Mouse (Mus musculus) adrenal gland, postnatal 4 days (tissue): ENCODE results near the gene Clasrp. TPM values are rescaled to one million over a fixed set of nuclear protein-coding genes. Genes with fewer than 3 reads are reported as not detected.

Experiments
- DNase-seq, 2 experiments: peaks; one replicate each; pipeline ENCODE4 v3.0.0; 2021 to 2022; ENCODE audit warnings: low spot score in 2 of 2, mixed read lengths in 2 of 2
- total RNA-seq, 2 experiments: library from RNA; stranded (reverse); gene quantifications; 2 replicates each; pipeline ENCODE4 v1.2.3; 2021

Gene Clasrp
- total RNA-seq, 2 experiments from 2014 or later: 74.3 to 79.6 TPM

DNA sequence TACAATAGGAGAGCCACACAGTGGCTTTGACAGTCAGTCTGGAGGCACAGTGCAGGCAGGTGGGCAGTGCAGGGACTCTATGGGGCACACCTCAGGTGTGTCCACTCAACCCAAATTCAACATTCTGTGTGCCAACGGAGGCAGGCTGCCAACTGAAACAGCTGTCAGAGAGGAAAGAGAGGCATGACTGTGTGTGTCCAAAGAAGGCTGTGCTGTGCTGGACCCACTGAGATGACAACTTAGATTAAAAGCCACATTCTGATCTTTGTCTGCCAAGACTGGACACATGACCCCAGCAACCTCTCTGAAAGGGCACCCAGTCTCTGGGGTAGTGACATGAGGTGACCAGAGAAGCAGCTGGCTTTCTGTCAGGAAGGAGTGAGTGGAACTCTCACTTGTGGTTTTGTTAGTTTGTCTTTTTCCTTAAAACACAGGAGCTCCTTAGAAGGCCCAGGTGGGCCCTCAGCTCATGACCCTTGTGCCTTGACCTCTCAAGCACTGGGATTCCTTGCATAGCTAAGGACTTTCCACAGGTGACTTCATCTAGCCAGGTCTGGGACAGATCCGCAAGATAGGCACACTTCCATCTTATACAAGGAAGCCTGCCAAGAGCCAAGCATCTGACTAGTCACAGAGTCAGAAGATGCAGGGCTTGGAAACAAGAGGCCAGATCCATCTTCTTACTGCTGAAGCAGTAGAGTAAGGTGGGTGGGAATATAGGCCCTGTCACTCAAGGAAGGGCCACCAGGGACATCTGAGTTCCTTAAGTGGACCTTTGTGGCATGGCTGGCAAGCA, 63.3 kb downstream of the Clasrp start:
- no peak for DNase-seq

DNA sequence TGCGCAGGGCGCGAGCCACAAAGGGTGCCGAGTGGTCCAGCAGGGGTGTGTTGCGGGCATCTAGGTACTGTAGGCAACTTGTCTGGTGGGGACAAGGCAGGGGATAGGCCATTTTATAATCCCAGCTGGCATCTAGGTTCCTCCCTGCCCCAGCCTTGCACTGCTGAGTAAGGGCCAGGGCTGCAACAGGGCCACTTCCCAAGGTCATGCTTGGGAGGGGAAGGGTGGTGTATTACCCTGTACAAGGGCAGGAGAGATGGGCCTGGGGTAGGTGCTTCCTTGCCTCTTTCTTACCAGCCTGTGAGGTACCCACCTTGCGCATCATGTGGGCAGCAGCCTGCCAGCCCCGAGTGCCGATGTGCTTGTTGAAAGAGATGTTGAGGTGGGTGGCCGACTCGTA, 69.6 kb downstream of the Clasrp start:
- DNase-seq: no peak

DNA sequence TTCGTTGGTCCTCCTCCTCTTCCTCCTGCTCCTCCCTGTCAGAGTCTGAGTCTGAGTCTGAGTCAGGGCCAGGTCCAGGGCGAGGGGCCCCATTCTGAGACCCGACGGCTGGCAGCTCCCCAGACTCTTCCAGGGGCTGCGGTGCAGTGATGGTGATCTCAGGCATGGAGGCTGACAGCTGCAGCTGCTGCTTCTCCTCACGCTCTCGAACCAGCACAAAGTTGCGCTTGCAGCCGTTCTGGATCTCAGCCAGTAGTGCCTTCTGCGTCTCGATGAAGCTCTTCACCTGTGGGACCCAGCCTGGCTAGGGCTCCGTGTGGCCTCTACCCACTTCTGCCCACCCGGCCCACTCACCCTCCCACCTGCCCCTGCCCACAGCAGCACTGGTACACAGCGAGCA, 72.0 kb downstream of the Clasrp start:
- no peak for DNase-seq

DNA sequence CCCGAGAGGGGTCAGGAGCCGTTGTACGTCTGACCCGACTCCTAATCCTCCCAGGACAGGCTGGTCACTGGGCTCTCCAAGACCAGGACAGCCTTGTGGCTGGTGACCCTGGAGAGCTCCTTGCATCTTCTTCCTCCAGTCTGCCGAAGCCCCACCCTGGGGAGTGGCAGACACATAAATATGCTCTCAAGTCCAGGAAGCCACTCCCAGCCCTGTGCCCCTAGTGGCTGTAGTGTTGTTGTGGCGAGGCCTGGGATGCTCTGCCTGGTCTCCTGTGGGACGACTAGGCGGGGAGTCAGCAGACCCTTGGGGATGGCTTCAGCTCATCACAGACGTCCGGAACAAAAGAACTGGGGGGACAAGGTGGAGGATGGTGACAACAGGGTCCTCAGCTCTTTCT, 73.2 kb downstream of the Clasrp start:
- no peak for DNase-seq

Other genes starting within 250 kb of the Clasrp start
- gene Cd3eap, start 245.0 kb downstream of the Clasrp start, total RNA-seq: 10 to 100 TPM; 14.1 to 16.1 TPM
- 1 to 10 TPM; 9.1 to 9.6 TPM for gene Ppp1r13l, start 244.7 kb downstream of the Clasrp start, total RNA-seq
- 10 to 100 TPM; 39.6 to 41.6 TPM for gene Ercc2, start 222.5 kb downstream of the Clasrp start, total RNA-seq
- 1 to 10 TPM; 2.6 to 3.9 TPM for gene Klc3, start 200.4 kb downstream of the Clasrp start, total RNA-seq
- gene Ckm, start 199.7 kb downstream of the Clasrp start, total RNA-seq: 100 to 1,000 TPM; 103 to 234 TPM
- gene Mark4, start 145.7 kb downstream of the Clasrp start, total RNA-seq: 10 to 100 TPM; 47.7 to 51.6 TPM
- 10 to 100 TPM; 26.7 to 28.7 TPM for gene Exoc3l2, start 141.2 kb downstream of the Clasrp start, total RNA-seq
- gene Bloc1s3, start 96.1 kb downstream of the Clasrp start, total RNA-seq: 1 to 10 TPM; 7.7 to 8.1 TPM
- gene Trappc6a, start 96.1 kb downstream of the Clasrp start, total RNA-seq: 10 to 100 TPM; 67.0 to 76.7 TPM
- gene Nkpd1, start 86.6 kb downstream of the Clasrp start, total RNA-seq: under 1 TPM; 0.17 to 0.28 TPM
- 10 to 100 TPM; 66.7 to 67.1 TPM for gene Ppp1r37, start 41.4 kb downstream of the Clasrp start, total RNA-seq
- gene Zfp296, start 27.2 kb downstream of the Clasrp start, total RNA-seq: under 1 TPM; 0.25 to 0.39 TPM
- 10 to 100 TPM; 67.0 to 68.8 TPM for gene Gemin7, start 26.9 kb downstream of the Clasrp start, total RNA-seq
- 10 to 100 TPM; 22.3 to 23.8 TPM for gene Relb, start 25.0 kb upstream of the Clasrp start, total RNA-seq
- gene Clptm1, start 60.5 kb upstream of the Clasrp start, total RNA-seq: 100 to 1,000 TPM; 112 to 116 TPM
- gene Apoc2, start 73.5 kb upstream of the Clasrp start, total RNA-seq: 10 to 100 TPM in 1 of 2 experiments, 1 to 10 TPM in 1; 3.0 to 81.8 TPM
- gene Gm44805, start 76.9 kb upstream of the Clasrp start, total RNA-seq: 1 to 10 TPM; 3.2 to 9.1 TPM
- gene Apoc4, start 77.0 kb upstream of the Clasrp start, total RNA-seq: 100 to 1,000 TPM in 1 of 2 experiments, 10 to 100 TPM in 1; 82.0 to 218 TPM
- gene Apoc1, start 88.2 kb upstream of the Clasrp start, total RNA-seq: 100 to 1,000 TPM; 390 to 714 TPM
- gene Apoe, start 94.7 kb upstream of the Clasrp start, total RNA-seq: 1,000 to 10,000 TPM in 1 of 2 experiments, 100 to 1,000 TPM in 1; 636 to 2,003 TPM
- 100 to 1,000 TPM; 137 to 139 TPM for gene Tomm40, start 111.0 kb upstream of the Clasrp start, total RNA-seq
- 10 to 100 TPM; 72.0 to 80.6 TPM for gene Nectin2, start 146.0 kb upstream of the Clasrp start, total RNA-seq
- gene Bcam, start 166.5 kb upstream of the Clasrp start, total RNA-seq: 10 to 100 TPM; 59.8 to 84.7 TPM
- gene Cblc, start 192.3 kb upstream of the Clasrp start, total RNA-seq: 1 to 10 TPM in 1 of 2 experiments, under 1 TPM in 1; 0.68 to 1.0 TPM
- 10 to 100 TPM in 1 of 2 experiments, 1 to 10 TPM in 1; 9.6 to 11.5 TPM for gene Bcl3, start 218.3 kb upstream of the Clasrp start, total RNA-seq
- gene Gm19345, start 247.5 kb upstream of the Clasrp start, total RNA-seq: not detected